Mouse (Mus musculus): ENCODE measurements around the gene Ovol1. TPM values are rescaled to one million over a fixed set of nuclear protein-coding genes. Genes with fewer than 3 reads are reported as not detected.

The Ovol1 gene
- total and polyA plus RNA-seq, 2 experiments = 0.12 TPM; not detected in 1

- no peaks in the 10 kb centered on the region for H3K4me1 ChIP-seq (ENCODE audit: control insufficient read depth, insufficient read depth, low read length)
- no peaks in the 10 kb centered on the region for H3K79me2 ChIP-seq (ENCODE audit: control insufficient read depth, insufficient read depth, low read length)
- no peak for DNase-seq (ENCODE audit: extremely low read depth, low read depth, low spot score)
- no peak overlapping the region for H3K9ac ChIP-seq (ENCODE audit: low read depth, low read length)
- H3K4me3 ChIP-seq (ENCODE audit: insufficient read depth, low read depth, low read length) = no peak overlapping the region
- 81% methylated on average over 4 of the region's 4 CpGs for WGBS
- no peaks in the 10 kb centered on the region for H3K27me3 ChIP-seq (ENCODE audit: control insufficient read depth, insufficient read depth, low read length)
- no peak for TF ChIP-seq POLR2A (IDR thresholded peaks at IDR 0.05; ENCODE audit: extremely low read depth, insufficient read depth, low read length)
- no peak for TF ChIP-seq CTCF (IDR thresholded peaks at IDR 0.05; ENCODE audit: low read depth, low read length)
- no peak overlapping the region for H3K27ac ChIP-seq (replicated peaks; ENCODE audit: insufficient read depth, low read depth, low read length)
- no peaks in the 10 kb centered on the region for H3K36me3 ChIP-seq (ENCODE audit: control insufficient read depth, insufficient read depth, low read length)
Measured at GRCm38 (mm10) chr19:5547471-5548056, 12.9 kb downstream of the Ovol1 start.

DNA sequence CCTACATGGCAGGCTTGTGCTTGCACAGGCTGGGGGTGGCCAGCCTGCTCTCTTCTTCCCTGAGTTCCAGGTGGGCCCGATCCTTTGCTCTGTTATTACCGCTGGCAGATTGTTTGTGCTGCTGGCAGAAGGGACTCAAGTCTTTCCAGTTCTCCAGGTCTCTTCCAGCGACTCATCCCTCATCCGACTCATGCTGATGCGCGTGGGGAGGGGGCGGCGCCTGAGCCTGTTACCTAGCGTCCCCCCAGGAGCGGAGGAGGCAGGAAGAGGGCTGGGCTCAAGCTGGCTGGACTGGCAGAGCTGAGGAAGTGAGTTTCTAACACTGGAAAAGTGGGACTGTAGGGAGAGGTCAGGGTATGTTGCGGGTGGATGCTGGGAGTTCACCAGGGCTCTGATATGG is 16.4 kb downstream of the Ovol1 start:
- TF ChIP-seq CTCF (IDR thresholded peaks at IDR 0.05; ENCODE audit: low read depth, low read length) (no peak), POLR2A (IDR thresholded peaks at IDR 0.05; ENCODE audit: extremely low read depth, insufficient read depth, low read length) (no peak)
- H3K27ac ChIP-seq (replicated peaks; ENCODE audit: insufficient read depth, low read depth, low read length) = no peak overlapping the region
- H3K79me2 ChIP-seq (ENCODE audit: control insufficient read depth, insufficient read depth, low read length) = no peaks in the 10 kb centered on the region
- no peak for DNase-seq (ENCODE audit: extremely low read depth, low read depth, low spot score)
- H3K4me1 ChIP-seq (ENCODE audit: control insufficient read depth, insufficient read depth, low read length) = no peaks in the 10 kb centered on the region
- H3K36me3 ChIP-seq (ENCODE audit: control insufficient read depth, insufficient read depth, low read length) = no peaks in the 10 kb centered on the region
- WGBS = 88% methylated on average over 11 of the region's 11 CpGs
- no peak overlapping the region for H3K9ac ChIP-seq (ENCODE audit: low read depth, low read length)
- no peak overlapping the region for H3K4me3 ChIP-seq (ENCODE audit: insufficient read depth, low read depth, low read length)
- H3K27me3 ChIP-seq (ENCODE audit: control insufficient read depth, insufficient read depth, low read length) = no peaks in the 10 kb centered on the region

DNA sequence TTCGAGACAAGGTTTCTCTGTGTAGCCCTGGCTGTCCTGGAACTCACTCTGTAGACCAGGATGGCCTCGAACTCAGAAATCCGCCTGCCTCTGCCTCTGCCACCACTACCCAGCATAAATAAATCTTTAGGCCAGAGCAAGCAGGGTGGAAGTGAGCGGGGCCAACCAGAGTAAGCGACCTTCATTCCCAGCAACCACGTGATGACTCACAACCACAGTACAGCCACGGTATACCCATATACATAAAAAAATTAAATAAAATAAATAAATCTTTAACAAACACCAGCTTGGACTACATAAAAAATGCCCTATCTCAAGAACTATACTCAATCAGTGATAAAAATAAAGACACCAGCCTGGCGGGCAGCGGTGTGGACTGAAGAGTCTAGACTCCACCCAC is 17.1 kb downstream of the Ovol1 start:
- no peak for DNase-seq (ENCODE audit: extremely low read depth, low read depth, low spot score)
- Histone ChIP-seq H3K27me3 (ENCODE audit: control insufficient read depth, insufficient read depth, low read length) (no peaks in the 10 kb centered on the region), H3K79me2 (ENCODE audit: control insufficient read depth, insufficient read depth, low read length) (no peaks in the 10 kb centered on the region), H3K4me1 (ENCODE audit: control insufficient read depth, insufficient read depth, low read length) (no peaks in the 10 kb centered on the region), H3K9ac (ENCODE audit: low read depth, low read length) (no peak overlapping the region), H3K27ac (replicated peaks; ENCODE audit: insufficient read depth, low read depth, low read length) (no peak overlapping the region), H3K4me3 (ENCODE audit: insufficient read depth, low read depth, low read length) (no peak overlapping the region), H3K36me3 (ENCODE audit: control insufficient read depth, insufficient read depth, low read length) (no peaks in the 10 kb centered on the region)
- 92% methylated on average over 9 of the region's 9 CpGs for WGBS
- TF ChIP-seq CTCF (IDR thresholded peaks at IDR 0.05; ENCODE audit: low read depth, low read length) (no peak), POLR2A (IDR thresholded peaks at IDR 0.05; ENCODE audit: extremely low read depth, insufficient read depth, low read length) (no peak)

DNA sequence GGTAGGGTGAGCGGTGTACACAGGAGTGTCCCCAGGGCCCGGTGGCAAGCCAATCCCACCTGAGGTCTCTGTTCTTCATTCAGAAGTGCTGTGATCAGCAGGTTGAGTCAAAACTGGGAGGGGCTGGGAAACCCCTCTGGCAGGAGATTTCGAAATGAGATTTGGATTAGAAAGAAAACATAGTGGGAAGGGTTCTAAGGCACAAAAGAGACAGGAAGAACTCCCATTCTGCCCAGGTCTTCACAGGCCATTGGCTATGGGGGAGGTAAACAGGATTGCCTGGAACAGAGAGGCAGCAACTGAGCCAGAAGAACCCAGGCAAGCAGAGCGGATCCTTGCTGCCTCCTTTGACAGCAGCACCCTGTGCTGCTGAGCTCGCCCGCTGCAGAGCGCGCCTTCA is 21.7 kb downstream of the Ovol1 start:
- H3K27ac ChIP-seq (replicated peaks; ENCODE audit: insufficient read depth, low read depth, low read length) = no peak overlapping the region
- H3K36me3 ChIP-seq (ENCODE audit: control insufficient read depth, insufficient read depth, low read length) = no peaks in the 10 kb centered on the region
- H3K9ac ChIP-seq (ENCODE audit: low read depth, low read length) = no peak overlapping the region
- no peak for TF ChIP-seq CTCF (IDR thresholded peaks at IDR 0.05; ENCODE audit: low read depth, low read length)
- TF ChIP-seq POLR2A (IDR thresholded peaks at IDR 0.05; ENCODE audit: extremely low read depth, insufficient read depth, low read length) = no peak
- no peaks in the 10 kb centered on the region for H3K27me3 ChIP-seq (ENCODE audit: control insufficient read depth, insufficient read depth, low read length)
- no peak overlapping the region for H3K4me3 ChIP-seq (ENCODE audit: insufficient read depth, low read depth, low read length)
- DNase-seq (ENCODE audit: extremely low read depth, low read depth, low spot score) = no peak
- WGBS = 93% methylated on average over 8 of the region's 8 CpGs
- H3K4me1 ChIP-seq (ENCODE audit: control insufficient read depth, insufficient read depth, low read length) = no peaks in the 10 kb centered on the region
- no peaks in the 10 kb centered on the region for H3K79me2 ChIP-seq (ENCODE audit: control insufficient read depth, insufficient read depth, low read length)

DNA sequence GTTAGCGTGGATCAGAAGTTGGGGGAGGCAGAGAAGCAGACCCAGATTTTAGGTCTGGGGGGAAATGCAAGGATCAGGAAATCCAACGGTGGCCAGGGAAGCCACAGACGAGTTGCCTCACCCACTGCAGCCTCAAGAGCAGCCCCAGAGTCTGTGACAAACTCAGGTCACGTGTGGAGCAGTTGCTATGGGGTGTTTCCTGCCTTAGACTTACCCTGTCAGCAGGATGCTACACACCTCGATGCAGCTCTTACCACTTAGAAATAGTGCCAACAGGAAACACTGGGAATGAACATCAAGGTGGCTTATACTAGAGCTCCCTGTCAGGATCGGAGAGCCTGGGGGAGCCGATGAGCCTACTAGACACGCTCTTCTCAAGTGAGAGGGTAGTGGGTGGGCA is 27.9 kb downstream of the Ovol1 start:
- peaks cover 3% of the 10 kb centered on the region; the same call in 1 of the 2 replicates for H3K4me1 ChIP-seq (ENCODE audit: control insufficient read depth, insufficient read depth, low read length)
- H3K4me3 ChIP-seq (ENCODE audit: insufficient read depth, low read depth, low read length) = no peak overlapping the region
- H3K27ac ChIP-seq (replicated peaks; ENCODE audit: insufficient read depth, low read depth, low read length) = no peak overlapping the region
- no peak for DNase-seq (ENCODE audit: extremely low read depth, low read depth, low spot score)
- 0 out of 2 replicates have a peak, but pooled peaks cover 3% of the 10 kb centered on the region for H3K79me2 ChIP-seq (ENCODE audit: control insufficient read depth, insufficient read depth, low read length)
- no peak overlapping the region for H3K9ac ChIP-seq (ENCODE audit: low read depth, low read length)
- WGBS = 79% methylated on average over 8 of the region's 8 CpGs
- TF ChIP-seq CTCF (IDR thresholded peaks at IDR 0.05; ENCODE audit: low read depth, low read length) = no peak
- TF ChIP-seq POLR2A (IDR thresholded peaks at IDR 0.05; ENCODE audit: extremely low read depth, insufficient read depth, low read length) = no peak
- H3K27me3 ChIP-seq (ENCODE audit: control insufficient read depth, insufficient read depth, low read length) = no peaks in the 10 kb centered on the region
- no peaks in the 10 kb centered on the region for H3K36me3 ChIP-seq (ENCODE audit: control insufficient read depth, insufficient read depth, low read length)

GRCm38 (mm10) chr19:5530138-5530524 is 30.3 kb downstream of the Ovol1 start:
- H3K27ac ChIP-seq (replicated peaks; ENCODE audit: insufficient read depth, low read depth, low read length) = no peak overlapping the region
- 0 out of 2 replicates have a peak, but pooled peaks cover 3% of the 10 kb centered on the region for H3K79me2 ChIP-seq (ENCODE audit: control insufficient read depth, insufficient read depth, low read length)
- H3K4me1 ChIP-seq (ENCODE audit: control insufficient read depth, insufficient read depth, low read length) = peaks cover 3% of the 10 kb centered on the region; the same call in 1 of the 2 replicates
- no peak overlapping the region for H3K4me3 ChIP-seq (ENCODE audit: insufficient read depth, low read depth, low read length)
- no peaks in the 10 kb centered on the region for H3K36me3 ChIP-seq (ENCODE audit: control insufficient read depth, insufficient read depth, low read length)
- WGBS = 46% methylated on average over 7 of the region's 7 CpGs
- H3K9ac ChIP-seq (ENCODE audit: low read depth, low read length) = no peak overlapping the region
- no peak for DNase-seq (ENCODE audit: extremely low read depth, low read depth, low spot score)
- TF ChIP-seq CTCF (IDR thresholded peaks at IDR 0.05; ENCODE audit: low read depth, low read length) = no peak
- no peak for TF ChIP-seq POLR2A (IDR thresholded peaks at IDR 0.05; ENCODE audit: extremely low read depth, insufficient read depth, low read length)
- no peaks in the 10 kb centered on the region for H3K27me3 ChIP-seq (ENCODE audit: control insufficient read depth, insufficient read depth, low read length)
